Mouse (Mus musculus) liver, adult 2 months (tissue): ENCODE data around the gene Neu1.

Source experiments
- CTCF ChIP-seq: fragments of 200-500 bp; IDR thresholded peaks from 2 replicates; pipeline ENCODE4 v1.5.1; 2011; ENCODE audit warnings: low read depth, low read length, control low read depth
- POLR2A ChIP-seq: fragments of 200-500 bp; IDR thresholded peaks from 2 replicates; pipeline ENCODE4 v1.6.1; 2011; ENCODE audit warnings: low read length, control low read depth; ENCODE audit not compliant: insufficient read depth; ENCODE audit errors: extremely low read depth

DNA sequence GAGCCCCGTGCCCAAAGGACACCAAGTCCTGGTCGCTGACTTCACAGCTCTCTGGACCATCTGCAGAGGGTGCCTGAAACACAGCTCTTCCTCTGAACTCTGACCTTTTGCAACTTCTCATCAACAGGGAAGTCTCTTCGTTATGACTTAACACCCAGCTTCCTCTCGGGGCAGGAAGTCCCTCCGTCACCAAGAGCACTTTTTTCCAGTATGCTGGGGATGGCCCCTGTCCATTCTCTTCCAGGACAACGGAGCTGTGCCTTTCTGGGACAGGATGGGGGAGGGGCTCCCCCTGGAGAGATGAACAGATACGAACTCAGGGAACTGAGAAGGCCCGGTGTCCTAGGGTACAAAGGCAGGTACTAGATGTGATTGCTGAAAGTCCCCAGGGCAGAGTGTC lies 3.8 kb downstream of the Neu1 start:
- no peak for TF ChIP-seq POLR2A
- TF ChIP-seq CTCF, result no peak
